Mouse (Mus musculus) intestine, embryonic 15.5 days (tissue): Measurements from ENCODE around the gene Spindoc. TPM values are rescaled to one million over a fixed set of nuclear protein-coding genes. Genes with fewer than 3 reads are reported as not detected.

ENCODE experiments used
- ATAC-seq: fragments of 200-750 bp; cut with Nextera tagmentation; 2 replicates; pipeline ENCODE4 v1.8.0; 2017; ENCODE audit warnings: moderate TSS enrichment, moderate library complexity
- H3K27ac ChIP-seq: fragments of 300-500 bp; sonication (generic); 2 replicates; pipeline ENCODE4 v1.5.1; 2015; ENCODE audit warnings: mild to moderate bottlenecking, inconsistent platforms
- H3K27me3 ChIP-seq: fragments of 300-500 bp; sonication (generic); replicated peaks from 2 replicates; pipeline ENCODE4 v1.6.1; 2015; ENCODE audit warnings: inconsistent platforms
- H3K36me3 ChIP-seq: fragments of 300-500 bp; sonication (generic); 2 replicates; pipeline ENCODE4 v1.6.1; 2015; ENCODE audit warnings: inconsistent platforms
- H3K4me1 ChIP-seq: fragments of 300-500 bp; sonication (generic); replicated peaks from 2 replicates; pipeline ENCODE4 v1.6.1; 2015; ENCODE audit warnings: inconsistent platforms
- H3K4me2 ChIP-seq: fragments of 300-500 bp; sonication (generic); replicated peaks from 2 replicates; pipeline ENCODE4 v1.6.1; 2015; ENCODE audit warnings: mild to moderate bottlenecking, inconsistent platforms
- H3K4me3 ChIP-seq: fragments of 300-500 bp; sonication (generic); replicated peaks from 2 replicates; pipeline ENCODE4 v1.5.1; 2015; ENCODE audit warnings: inconsistent platforms
- H3K9ac ChIP-seq: fragments of 300-500 bp; sonication (generic); 2 replicates; pipeline ENCODE4 v1.6.1; 2015; ENCODE audit warnings: inconsistent platforms
- H3K9me3 ChIP-seq: fragments of 300-500 bp; sonication (generic); 2 replicates; pipeline ENCODE4 v1.6.1; 2016; ENCODE audit warnings: inconsistent platforms
- WGBS: fragments of 180-500 bp; shearing (Covaris S2); methylation state at CpG from one replicate; pipeline ENCODE4 v1.1.7; 2015; 5-methylcytosine and 5-hydroxymethylcytosine counted together
- polyA plus RNA-seq: library from polyadenylated mRNA; unstranded; fragments of >200 nt; fragmentation: Nextera tagmentation; extraction: Ambion mirVana; gene quantifications from 2 replicates; pipeline ENCODE4 v1.2.1, GENCODE M21; 2015

The Spindoc gene
- 20.4 and 20.5 TPM in 2 replicates for polyA plus RNA-seq

DNA sequence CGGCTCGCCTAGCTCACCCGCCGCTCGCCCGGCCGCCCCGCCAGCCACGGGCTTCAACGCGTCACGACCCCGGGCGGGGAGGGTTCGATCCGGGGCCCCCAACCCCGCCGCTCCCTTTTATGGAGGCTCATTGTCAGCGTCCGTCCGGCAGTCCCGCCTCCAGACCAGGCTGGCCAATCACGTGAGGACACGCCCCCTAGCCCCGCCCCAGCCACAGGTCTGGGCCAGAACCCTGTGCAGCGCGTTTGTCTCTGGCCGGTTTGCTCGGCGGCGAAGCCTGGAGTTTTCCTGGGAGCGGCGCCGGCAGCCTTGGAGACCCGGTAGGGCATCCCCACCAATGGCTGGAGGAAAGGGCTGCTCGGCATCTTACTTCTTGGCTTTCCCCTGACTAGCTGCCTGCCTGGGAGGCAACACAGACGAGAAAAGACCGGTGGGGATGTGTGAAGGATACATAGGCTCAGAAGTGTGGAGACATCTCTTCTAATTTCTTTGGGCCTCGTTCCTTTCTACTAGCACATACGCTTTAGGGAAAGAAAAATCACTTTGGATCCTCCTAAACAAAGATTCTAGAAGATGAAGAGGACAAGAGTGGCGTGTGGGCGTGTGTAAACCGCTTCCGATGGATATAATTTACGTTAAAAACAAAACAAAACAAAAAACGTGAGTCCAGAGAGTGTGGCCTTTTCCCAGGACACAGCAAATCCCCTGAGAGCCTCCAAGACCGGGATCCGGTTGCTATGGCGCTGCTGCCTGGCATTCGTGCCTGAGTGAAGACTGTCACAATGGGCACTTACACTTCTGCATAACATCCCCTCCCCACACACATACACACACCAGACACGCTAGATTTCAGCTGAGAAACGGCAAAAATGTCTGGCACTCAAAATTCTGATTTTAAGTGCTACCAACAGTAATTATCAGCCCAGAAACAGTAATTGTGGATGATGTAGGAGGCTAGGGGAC, at the start of gene Spindoc:
TSS of gene Spindoc (minus strand) at position 92 of the 963 bp plus-strand sequence.
- Histone ChIP-seq H3K4me3 (peak within 1 kb of the TSS; percentile 88), H3K4me1 (peaks cover 14% of the 10 kb centered on the region), H3K9ac (peak within 1 kb of the TSS; percentile 95), H3K27ac (peak within 1 kb of the TSS; percentile 90), H3K9me3 (no peaks in the 10 kb centered on the region), H3K27me3 (no peaks in the 10 kb centered on the region), H3K36me3 (no peaks in the 10 kb centered on the region), H3K4me2 (peak within 1 kb of the TSS; percentile 77)
- WGBS: 2% methylated on average over 52 of the region's 52 CpGs
- ATAC-seq: peak; percentile 100

DNA sequence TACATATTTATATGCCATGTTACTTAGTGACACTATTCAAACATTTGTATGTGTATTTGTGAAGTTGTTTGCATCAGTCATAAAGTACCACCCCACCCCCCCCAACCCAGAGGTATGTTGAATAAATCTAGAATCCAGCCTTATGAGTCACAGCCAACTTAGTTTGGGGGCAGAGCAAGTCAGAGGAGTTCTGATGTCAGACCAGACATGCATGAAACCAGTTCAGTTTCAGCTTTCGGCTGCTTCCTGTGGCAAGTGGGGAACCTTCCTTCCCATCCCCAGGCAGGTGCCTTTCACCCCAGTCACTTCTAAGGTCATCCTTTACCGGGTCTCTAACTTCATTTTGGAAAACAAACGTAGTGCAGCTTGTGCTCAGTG, 42.6 kb upstream of the Spindoc start:
- peaks cover 48% of the 10 kb centered on the region for H3K4me1 ChIP-seq
- H3K9ac ChIP-seq: no peak overlapping the region
- no peak for ATAC-seq
- 52% methylated on average over 3 of the region's 3 CpGs for WGBS
- H3K27ac ChIP-seq: no peak overlapping the region
- peaks cover 27% of the 10 kb centered on the region for H3K36me3 ChIP-seq
- no peaks in the 10 kb centered on the region for H3K9me3 ChIP-seq
- no peaks in the 10 kb centered on the region for H3K27me3 ChIP-seq
- H3K4me2 ChIP-seq: no peak overlapping the region
- H3K4me3 ChIP-seq: no peak overlapping the region

- ATAC-seq: no peak
- Histone ChIP-seq H3K27ac (no peak overlapping the region), H3K9ac (no peak overlapping the region), H3K4me1 (peaks cover 54% of the 10 kb centered on the region), H3K36me3 (peaks cover 28% of the 10 kb centered on the region), H3K4me3 (no peak overlapping the region), H3K4me2 (no peak overlapping the region), H3K9me3 (no peaks in the 10 kb centered on the region), H3K27me3 (no peaks in the 10 kb centered on the region)
- WGBS: 66% methylated on average over 8 of the region's 8 CpGs
These were observed 42.0 kb upstream of the Spindoc start for GRCm38 (mm10) chr19:7424590-7425397.

GRCm38 (mm10) chr19:7424131-7424530, 41.3 kb upstream of the Spindoc start:
- Histone ChIP-seq H3K9ac (no peak overlapping the region), H3K27ac (no peak overlapping the region), H3K4me2 (peak overlapping the region; percentile 48), H3K9me3 (no peaks in the 10 kb centered on the region), H3K4me1 (peaks cover 60% of the 10 kb centered on the region), H3K4me3 (no peak overlapping the region), H3K36me3 (peaks cover 28% of the 10 kb centered on the region), H3K27me3 (no peaks in the 10 kb centered on the region)
- no peak for ATAC-seq
- WGBS: 64% methylated on average over 7 of the region's 7 CpGs

- Histone ChIP-seq H3K27me3 (no peaks in the 10 kb centered on the region), H3K4me2 (peak overlapping the region; percentile 48), H3K9me3 (no peaks in the 10 kb centered on the region), H3K36me3 (peaks cover 28% of the 10 kb centered on the region), H3K4me1 (peaks cover 65% of the 10 kb centered on the region), H3K27ac (no peak overlapping the region), H3K9ac (peak overlapping the region; percentile 36; the same call in 1 of the 2 replicates), H3K4me3 (0 out of 2 replicates have a peak overlapping the region, but pooled peaks have one; percentile 15)
- WGBS: 43% methylated on average over 16 of the region's 16 CpGs
- no peak for ATAC-seq
These were observed 40.8 kb upstream of the Spindoc start for GRCm38 (mm10) chr19:7423656-7424030.

DNA sequence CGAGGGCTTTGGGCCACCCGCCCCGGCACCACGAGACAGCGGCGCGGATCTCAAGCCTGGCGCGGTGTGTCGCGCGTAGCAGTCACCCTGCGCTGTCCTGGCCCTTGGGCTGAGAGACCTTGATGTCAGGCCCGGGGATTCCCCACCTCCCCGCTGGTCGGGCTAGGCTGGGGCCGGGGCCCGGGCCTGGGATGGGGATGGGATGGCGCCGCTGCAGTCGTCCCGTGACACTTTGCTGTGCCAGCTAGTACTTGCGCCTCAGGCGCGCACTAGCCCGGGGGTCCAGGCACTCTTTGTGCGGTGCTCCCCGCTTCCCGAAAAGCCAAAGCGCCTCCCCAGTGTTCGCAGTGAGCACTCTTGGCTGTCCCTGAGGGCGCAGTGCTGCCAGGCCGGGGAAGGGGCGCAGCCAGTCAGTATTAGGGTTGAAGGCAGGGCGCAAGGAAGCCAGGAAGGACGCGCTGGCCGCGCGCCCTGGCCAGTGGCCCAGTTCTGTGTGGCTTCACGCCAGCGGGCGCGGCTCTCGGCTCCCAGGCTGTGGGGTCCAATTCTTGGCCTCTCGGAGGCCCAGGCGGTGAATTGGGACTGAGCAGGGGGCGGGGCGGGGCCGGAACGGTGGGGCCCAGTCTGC, 40.3 kb upstream of the Spindoc start:
- H3K27ac ChIP-seq: peak overlapping the region; percentile 64
- H3K9me3 ChIP-seq: no peaks in the 10 kb centered on the region
- peak overlapping the region; percentile 36 for H3K9ac ChIP-seq
- peak overlapping the region; percentile 15 for H3K4me3 ChIP-seq
- ATAC-seq: peak; percentile 76
- peak overlapping the region; percentile 48 for H3K4me2 ChIP-seq
- no peaks in the 10 kb centered on the region for H3K27me3 ChIP-seq
- 25% methylated on average over 51 of the region's 51 CpGs for WGBS
- H3K36me3 ChIP-seq: peaks cover 28% of the 10 kb centered on the region
- peaks cover 65% of the 10 kb centered on the region for H3K4me1 ChIP-seq

- peak overlapping the region; percentile 15 for H3K4me3 ChIP-seq
- H3K36me3 ChIP-seq: peaks cover 28% of the 10 kb centered on the region
These were observed 39.8 kb upstream of the Spindoc start for GRCm38 (mm10) chr19:7422656-7423027.

GRCm38 (mm10) chr19:7421602-7422591, 39.1 kb upstream of the Spindoc start:
- Histone ChIP-seq H3K9me3 (no peaks in the 10 kb centered on the region), H3K4me1 (peaks cover 65% of the 10 kb centered on the region), H3K27me3 (no peaks in the 10 kb centered on the region), H3K4me3 (no peak overlapping the region; the same call in 1 of the 2 replicates), H3K27ac (peak overlapping the region; percentile 64), H3K36me3 (peaks cover 25% of the 10 kb centered on the region), H3K4me2 (peak overlapping the region; percentile 48), H3K9ac (0 out of 2 replicates have a peak overlapping the region, but pooled peaks have one; percentile 35)
- no peak for ATAC-seq
- 34% methylated on average over 38 of the region's 48 CpGs for WGBS

More at GRCm38 (mm10) chr19:7422656-7423027, 39.8 kb upstream of the Spindoc start:
- WGBS: 33% methylated on average over 35 of the region's 35 CpGs
- ATAC-seq: no peak
- Histone ChIP-seq H3K9me3 (no peaks in the 10 kb centered on the region), H3K27ac (peak overlapping the region; percentile 64), H3K4me1 (peaks cover 65% of the 10 kb centered on the region), H3K9ac (peak overlapping the region; percentile 21), H3K4me2 (peak overlapping the region; percentile 48), H3K27me3 (no peaks in the 10 kb centered on the region)

DNA sequence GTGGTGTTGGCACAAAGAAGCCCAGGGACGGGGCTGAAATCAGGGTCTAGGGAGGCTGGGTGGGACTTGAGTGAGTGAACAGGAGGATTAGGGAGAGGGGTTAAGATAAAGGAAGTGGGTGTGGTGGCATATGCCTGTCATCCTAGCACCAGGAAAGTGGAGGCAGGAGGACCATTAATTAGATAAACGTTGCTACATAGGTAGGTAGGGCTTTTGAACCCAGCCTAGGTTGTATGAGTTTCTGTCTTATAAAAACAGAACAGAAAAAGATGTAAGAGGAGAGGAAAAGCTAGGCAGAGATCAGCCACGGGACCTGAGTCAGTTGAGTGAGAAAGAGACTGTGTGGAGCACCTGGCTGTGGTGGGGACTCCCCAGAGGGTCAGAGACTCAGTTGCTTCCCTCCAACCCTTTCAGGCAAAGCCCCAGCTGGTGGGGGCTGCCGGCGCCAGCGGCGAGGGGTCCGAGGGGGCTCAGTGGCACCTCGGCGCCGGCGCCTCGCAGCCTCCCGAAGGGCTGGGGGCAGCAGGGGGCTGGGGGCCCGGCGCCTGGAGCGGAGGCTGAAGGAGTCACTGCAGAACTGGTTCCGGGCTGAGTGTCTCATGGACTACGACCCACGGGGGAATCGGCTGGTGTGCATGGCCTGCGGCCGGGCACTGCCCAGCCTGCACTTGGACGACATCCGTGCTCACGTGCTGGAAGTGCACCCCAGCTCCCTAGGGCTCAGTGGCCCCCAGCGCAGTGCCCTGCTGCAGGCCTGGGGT, 38.2 kb upstream of the Spindoc start:
- Histone ChIP-seq H3K9me3 (no peaks in the 10 kb centered on the region), H3K27me3 (no peaks in the 10 kb centered on the region), H3K9ac (no peak overlapping the region), H3K4me1 (peaks cover 66% of the 10 kb centered on the region), H3K4me3 (no peak overlapping the region), H3K27ac (peak overlapping the region; percentile 64), H3K36me3 (peaks cover 25% of the 10 kb centered on the region), H3K4me2 (peak overlapping the region; percentile 48; the same call in 1 of the 2 replicates)
- 67% methylated on average over 27 of the region's 27 CpGs for WGBS
- ATAC-seq: no peak

- Histone ChIP-seq H3K4me2 (peak overlapping the region; percentile 88), H3K9ac (peak overlapping the region; percentile 84; the same call in 1 of the 2 replicates), H3K36me3 (peaks cover 25% of the 10 kb centered on the region), H3K27ac (no peak overlapping the region), H3K27me3 (no peaks in the 10 kb centered on the region), H3K9me3 (no peaks in the 10 kb centered on the region), H3K4me3 (no peak overlapping the region), H3K4me1 (peaks cover 70% of the 10 kb centered on the region)
- 58% methylated on average over 12 of the region's 12 CpGs for WGBS
- no peak for ATAC-seq
These were observed 37.3 kb upstream of the Spindoc start for GRCm38 (mm10) chr19:7420108-7420507.
